Mouse (Mus musculus) B cell, adult 2 months (primary cell): ENCODE results near the gene Hsd17b3.

Experiments used
- DNase-seq, 2 experiments: peaks; one replicate each; pipeline ENCODE4 v3.0.0; 2022

The Hsd17b3 gene

GRCm38 (mm10) chr13:64089130-64089529, at the start of gene Hsd17b3:
TSS of gene Hsd17b3 (minus strand) at chr13:64089230.
- DNase-seq: no peak

- peak; percentile 61 to 64 for DNase-seq
These were observed 40.8 kb upstream of the Hsd17b3 start for GRCm38 (mm10) chr13:64129616-64130375.

GRCm38 (mm10) chr13:64128858-64129615, 40.0 kb upstream of the Hsd17b3 start, which contains the start of gene Slc35d2:
TSS of gene Slc35d2 (minus strand) at chr13:64129368.
- DNase-seq: peak; percentile 73

GRCm38 (mm10) chr13:64126316-64126715, 37.3 kb upstream of the Hsd17b3 start:
- no peak for DNase-seq

- no peak for DNase-seq
These were observed 35.9 kb upstream of the Hsd17b3 start for GRCm38 (mm10) chr13:64124886-64125285.

GRCm38 (mm10) chr13:64123491-64124188, 34.6 kb upstream of the Hsd17b3 start:
- no peak for DNase-seq

GRCm38 (mm10) chr13:64120760-64121159, 31.7 kb upstream of the Hsd17b3 start:
- no peak for DNase-seq

GRCm38 (mm10) chr13:64117442-64117841, 28.4 kb upstream of the Hsd17b3 start:
- peak in 1 of 2 experiments; percentile 34 for DNase-seq

GRCm38 (mm10) chr13:64110421-64110820, 21.4 kb upstream of the Hsd17b3 start:
- no peak for DNase-seq

- no peak for DNase-seq
These were observed 19.4 kb upstream of the Hsd17b3 start for GRCm38 (mm10) chr13:64108381-64108850.

GRCm38 (mm10) chr13:64107535-64107934, 18.5 kb upstream of the Hsd17b3 start:
- DNase-seq: no peak

- DNase-seq: no peak
These were observed 18.1 kb upstream of the Hsd17b3 start for GRCm38 (mm10) chr13:64107105-64107504.

GRCm38 (mm10) chr13:64105690-64106089, 16.7 kb upstream of the Hsd17b3 start:
- DNase-seq: no peak

GRCm38 (mm10) chr13:64100186-64100585, 11.2 kb upstream of the Hsd17b3 start:
- DNase-seq: peak; percentile 58 to 62

- DNase-seq: peak; percentile 67
These were observed 10.0 kb upstream of the Hsd17b3 start for GRCm38 (mm10) chr13:64098992-64099391.

GRCm38 (mm10) chr13:64093341-64093740, 4.3 kb upstream of the Hsd17b3 start:
- DNase-seq: peak; percentile 71 to 72

- no peak for DNase-seq
These were observed 3.7 kb upstream of the Hsd17b3 start for GRCm38 (mm10) chr13:64092752-64093151.

- no peak for DNase-seq
These were observed 3.1 kb upstream of the Hsd17b3 start for GRCm38 (mm10) chr13:64092141-64092540.

- DNase-seq: no peak
These were observed 2.0 kb upstream of the Hsd17b3 start for GRCm38 (mm10) chr13:64091006-64091405.

- no peak for DNase-seq
These were observed 1.2 kb upstream of the Hsd17b3 start for GRCm38 (mm10) chr13:64090278-64090677.

- no peak for DNase-seq
These were observed 973 bp downstream of the Hsd17b3 start for GRCm38 (mm10) chr13:64088057-64088456.

GRCm38 (mm10) chr13:64086036-64086435, 3.0 kb downstream of the Hsd17b3 start:
- no peak for DNase-seq

GRCm38 (mm10) chr13:64083331-64083730, 5.7 kb downstream of the Hsd17b3 start:
- DNase-seq: no peak
